Mouse (Mus musculus): ENCODE measurements around the gene Cdk16. TPM values are rescaled to one million over a fixed set of nuclear protein-coding genes. Genes with fewer than 3 reads are reported as not detected.

Gene Cdk16
- polyA plus RNA-seq, 1 experiment from 2014 or later = 80.6 TPM

- Histone ChIP-seq H3K9ac (ENCODE audit: low read depth, low read length) (peak overlapping the region; percentile 77), H3K4me3 (ENCODE audit: low read length) (peak overlapping the region; percentile 61), H3K4me1 (ENCODE audit: control insufficient read depth, insufficient read depth, low read length) (0 out of 2 replicates have a peak, but pooled peaks cover 3% of the 10 kb centered on the region), H3K36me3 (ENCODE audit: control insufficient read depth, insufficient read depth, low read length) (peaks cover 15% of the 10 kb centered on the region), H3K27me3 (ENCODE audit: control insufficient read depth, insufficient read depth, low read length) (no peaks in the 10 kb centered on the region), H3K9me3 (ENCODE audit: control insufficient read depth, low read length) (no peaks in the 10 kb centered on the region), H3K4me2 (replicated peaks; ENCODE audit: low read depth, low read length) (peak overlapping the region; percentile 43), H3K27ac (ENCODE audit: low read depth, low read length) (0 out of 2 replicates have a peak overlapping the region, but pooled peaks have one; percentile 11)
- 17% methylated on average over 9 of the region's 9 CpGs for WGBS
- no peak for ATAC-seq (ENCODE audit: low FRiP score, low TSS enrichment)
These were observed 24.3 kb upstream of the Cdk16 start for GRCm38 (mm10) chrX:20663444-20663790.

GRCm38 (mm10) chrX:20688068-20688547 lies 354 bp downstream of the Cdk16 start:
- Histone ChIP-seq H3K4me3 (ENCODE audit: low read length) (peak overlapping the region; percentile 63), H3K4me1 (ENCODE audit: control insufficient read depth, insufficient read depth, low read length) (no peaks in the 10 kb centered on the region), H3K4me2 (replicated peaks; ENCODE audit: low read depth, low read length) (peak overlapping the region; percentile 55), H3K9ac (ENCODE audit: low read depth, low read length) (peak overlapping the region; percentile 86), H3K27me3 (ENCODE audit: control insufficient read depth, insufficient read depth, low read length) (no peaks in the 10 kb centered on the region), H3K36me3 (ENCODE audit: control insufficient read depth, insufficient read depth, low read length) (peaks cover 4% of the 10 kb centered on the region; the same call in 1 of the 2 replicates), H3K27ac (ENCODE audit: low read depth, low read length) (peak overlapping the region; percentile 93), H3K9me3 (ENCODE audit: control insufficient read depth, low read length) (no peaks in the 10 kb centered on the region)
- WGBS = 25% methylated on average over 33 of the region's 33 CpGs
- peak; percentile 88 for ATAC-seq (ENCODE audit: low FRiP score, low TSS enrichment)

- ATAC-seq (ENCODE audit: low FRiP score, low TSS enrichment) = peak; percentile 59
- Histone ChIP-seq H3K27ac (ENCODE audit: low read depth, low read length) (peak overlapping the region; percentile 93), H3K4me1 (ENCODE audit: control insufficient read depth, insufficient read depth, low read length) (no peaks in the 10 kb centered on the region), H3K9me3 (ENCODE audit: control insufficient read depth, low read length) (no peaks in the 10 kb centered on the region), H3K36me3 (ENCODE audit: control insufficient read depth, insufficient read depth, low read length) (peaks cover 4% of the 10 kb centered on the region; the same call in 1 of the 2 replicates), H3K27me3 (ENCODE audit: control insufficient read depth, insufficient read depth, low read length) (no peaks in the 10 kb centered on the region), H3K4me2 (replicated peaks; ENCODE audit: low read depth, low read length) (peak overlapping the region; percentile 45), H3K4me3 (ENCODE audit: low read length) (peak overlapping the region; percentile 63), H3K9ac (ENCODE audit: low read depth, low read length) (peak overlapping the region; percentile 86)
- WGBS = 23% methylated on average over 24 of the region's 35 CpGs
These were observed 861 bp downstream of the Cdk16 start for GRCm38 (mm10) chrX:20688615-20689014.

GRCm38 (mm10) chrX:20691566-20691965 lies 3.8 kb downstream of the Cdk16 start:
- 70% methylated on average over 3 of the region's 3 CpGs for WGBS

GRCm38 (mm10) chrX:20692616-20693015 lies 4.9 kb downstream of the Cdk16 start:
- Histone ChIP-seq H3K27me3 (ENCODE audit: control insufficient read depth, insufficient read depth, low read length) (no peaks in the 10 kb centered on the region), H3K27ac (ENCODE audit: low read depth, low read length) (no peak overlapping the region), H3K4me3 (ENCODE audit: low read length) (no peak overlapping the region), H3K4me2 (replicated peaks; ENCODE audit: low read depth, low read length) (no peak overlapping the region), H3K36me3 (ENCODE audit: control insufficient read depth, insufficient read depth, low read length) (peaks cover 32% of the 10 kb centered on the region), H3K9ac (ENCODE audit: low read depth, low read length) (no peak overlapping the region), H3K9me3 (ENCODE audit: control insufficient read depth, low read length) (no peaks in the 10 kb centered on the region), H3K4me1 (ENCODE audit: control insufficient read depth, insufficient read depth, low read length) (no peaks in the 10 kb centered on the region)
- 75% methylated on average over 1 of the region's 1 CpGs for WGBS
- no peak for ATAC-seq (ENCODE audit: low FRiP score, low TSS enrichment)

More at GRCm38 (mm10) chrX:20691566-20691965, 3.8 kb downstream of the Cdk16 start:
- no peak overlapping the region for H3K4me3 ChIP-seq (ENCODE audit: low read length)
- no peaks in the 10 kb centered on the region for H3K27me3 ChIP-seq (ENCODE audit: control insufficient read depth, insufficient read depth, low read length)
- peaks cover 23% of the 10 kb centered on the region for H3K36me3 ChIP-seq (ENCODE audit: control insufficient read depth, insufficient read depth, low read length)
- no peak overlapping the region for H3K4me2 ChIP-seq (replicated peaks; ENCODE audit: low read depth, low read length)
- no peak overlapping the region for H3K9ac ChIP-seq (ENCODE audit: low read depth, low read length)
- no peaks in the 10 kb centered on the region for H3K4me1 ChIP-seq (ENCODE audit: control insufficient read depth, insufficient read depth, low read length)
- no peak for ATAC-seq (ENCODE audit: low FRiP score, low TSS enrichment)
- no peaks in the 10 kb centered on the region for H3K9me3 ChIP-seq (ENCODE audit: control insufficient read depth, low read length)
- no peak overlapping the region for H3K27ac ChIP-seq (ENCODE audit: low read depth, low read length)

- no peak overlapping the region for H3K9ac ChIP-seq (ENCODE audit: low read depth, low read length)
- peaks cover 45% of the 10 kb centered on the region for H3K36me3 ChIP-seq (ENCODE audit: control insufficient read depth, insufficient read depth, low read length)
- H3K4me3 ChIP-seq (ENCODE audit: low read length) = no peak overlapping the region
- H3K27ac ChIP-seq (ENCODE audit: low read depth, low read length) = no peak overlapping the region
- no peaks in the 10 kb centered on the region for H3K4me1 ChIP-seq (ENCODE audit: control insufficient read depth, insufficient read depth, low read length)
- 94% methylated on average over 4 of the region's 4 CpGs for WGBS
- H3K27me3 ChIP-seq (ENCODE audit: control insufficient read depth, insufficient read depth, low read length) = no peaks in the 10 kb centered on the region
- no peak overlapping the region for H3K4me2 ChIP-seq (replicated peaks; ENCODE audit: low read depth, low read length)
- ATAC-seq (ENCODE audit: low FRiP score, low TSS enrichment) = no peak
- no peaks in the 10 kb centered on the region for H3K9me3 ChIP-seq (ENCODE audit: control insufficient read depth, low read length)
These were observed 8.1 kb downstream of the Cdk16 start for GRCm38 (mm10) chrX:20695842-20696241.

GRCm38 (mm10) chrX:20703741-20704290 lies 16.1 kb downstream of the Cdk16 start, which contains the start of gene Usp11:
Usp11 (plus strand) TSS chrX:20703906.
- ATAC-seq (ENCODE audit: low FRiP score, low TSS enrichment) = peak; percentile 59
- peak within 1 kb of the TSS; percentile 59 for H3K4me3 ChIP-seq (ENCODE audit: low read length)
- peak within 1 kb of the TSS; percentile 39 for H3K4me2 ChIP-seq (replicated peaks; ENCODE audit: low read depth, low read length)
- WGBS = 37% methylated on average over 32 of the region's 32 CpGs
- H3K27me3 ChIP-seq (ENCODE audit: control insufficient read depth, insufficient read depth, low read length) = no peaks in the 10 kb centered on the region
- H3K9ac ChIP-seq (ENCODE audit: low read depth, low read length) = peak within 1 kb of the TSS; percentile 69
- no peaks in the 10 kb centered on the region for H3K4me1 ChIP-seq (ENCODE audit: control insufficient read depth, insufficient read depth, low read length)
- H3K9me3 ChIP-seq (ENCODE audit: control insufficient read depth, low read length) = no peaks in the 10 kb centered on the region
- peak within 1 kb of the TSS; percentile 93 for H3K27ac ChIP-seq (ENCODE audit: low read depth, low read length)
- peaks cover 6% of the 10 kb centered on the region; the same call in 1 of the 2 replicates for H3K36me3 ChIP-seq (ENCODE audit: control insufficient read depth, insufficient read depth, low read length)

- no peaks in the 10 kb centered on the region for H3K4me1 ChIP-seq (ENCODE audit: control insufficient read depth, insufficient read depth, low read length)
- WGBS = 23% methylated on average over 31 of the region's 32 CpGs
- peak; percentile 98 for ATAC-seq (ENCODE audit: low FRiP score, low TSS enrichment)
- H3K9ac ChIP-seq (ENCODE audit: low read depth, low read length) = peak overlapping the region; percentile 69
- H3K36me3 ChIP-seq (ENCODE audit: control insufficient read depth, insufficient read depth, low read length) = peaks cover 1% of the 10 kb centered on the region; the same call in 1 of the 2 replicates
- H3K9me3 ChIP-seq (ENCODE audit: control insufficient read depth, low read length) = no peaks in the 10 kb centered on the region
- peak overlapping the region; percentile 39; the same call in 1 of the 2 replicates for H3K4me2 ChIP-seq (replicated peaks; ENCODE audit: low read depth, low read length)
- no peaks in the 10 kb centered on the region for H3K27me3 ChIP-seq (ENCODE audit: control insufficient read depth, insufficient read depth, low read length)
- H3K27ac ChIP-seq (ENCODE audit: low read depth, low read length) = peak overlapping the region; percentile 93
- H3K4me3 ChIP-seq (ENCODE audit: low read length) = peak overlapping the region; percentile 59
These were observed 16.7 kb downstream of the Cdk16 start for GRCm38 (mm10) chrX:20704295-20705082.

GRCm38 (mm10) chrX:20705083-20705402 lies 17.3 kb downstream of the Cdk16 start:
- Histone ChIP-seq H3K4me1 (ENCODE audit: control insufficient read depth, insufficient read depth, low read length) (no peaks in the 10 kb centered on the region), H3K4me2 (replicated peaks; ENCODE audit: low read depth, low read length) (peak overlapping the region; percentile 39; the same call in 1 of the 2 replicates), H3K36me3 (ENCODE audit: control insufficient read depth, insufficient read depth, low read length) (no peaks in the 10 kb centered on the region), H3K9me3 (ENCODE audit: control insufficient read depth, low read length) (no peaks in the 10 kb centered on the region), H3K4me3 (ENCODE audit: low read length) (peak overlapping the region; percentile 59), H3K27me3 (ENCODE audit: control insufficient read depth, insufficient read depth, low read length) (no peaks in the 10 kb centered on the region), H3K27ac (ENCODE audit: low read depth, low read length) (no peak overlapping the region; the same call in 1 of the 2 replicates), H3K9ac (ENCODE audit: low read depth, low read length) (peak overlapping the region; percentile 69; the same call in 1 of the 2 replicates)
- ATAC-seq (ENCODE audit: low FRiP score, low TSS enrichment) = no peak
- 41% methylated on average over 3 of the region's 3 CpGs for WGBS

Measured in kidney, embryonic 14.5 days (tissue).